Mouse (Mus musculus) c-Kit-positive CD71-negative TER-119-negative erythroid progenitor cells, embryonic 14.5 days (primary cell): ENCODE measurements at regions not wholly inside any gene's neighbourhood (a gene's known extent, or its start where the extent isn't known, plus 50 kb on each side); places are given as distances from the start of the nearest gene placed in this dataset.

Experiments used
- DNase-seq: peaks from one replicate; pipeline ENCODE4 v3.0.0-alpha.2; 2013; ENCODE audit warnings: low read depth

DNA sequence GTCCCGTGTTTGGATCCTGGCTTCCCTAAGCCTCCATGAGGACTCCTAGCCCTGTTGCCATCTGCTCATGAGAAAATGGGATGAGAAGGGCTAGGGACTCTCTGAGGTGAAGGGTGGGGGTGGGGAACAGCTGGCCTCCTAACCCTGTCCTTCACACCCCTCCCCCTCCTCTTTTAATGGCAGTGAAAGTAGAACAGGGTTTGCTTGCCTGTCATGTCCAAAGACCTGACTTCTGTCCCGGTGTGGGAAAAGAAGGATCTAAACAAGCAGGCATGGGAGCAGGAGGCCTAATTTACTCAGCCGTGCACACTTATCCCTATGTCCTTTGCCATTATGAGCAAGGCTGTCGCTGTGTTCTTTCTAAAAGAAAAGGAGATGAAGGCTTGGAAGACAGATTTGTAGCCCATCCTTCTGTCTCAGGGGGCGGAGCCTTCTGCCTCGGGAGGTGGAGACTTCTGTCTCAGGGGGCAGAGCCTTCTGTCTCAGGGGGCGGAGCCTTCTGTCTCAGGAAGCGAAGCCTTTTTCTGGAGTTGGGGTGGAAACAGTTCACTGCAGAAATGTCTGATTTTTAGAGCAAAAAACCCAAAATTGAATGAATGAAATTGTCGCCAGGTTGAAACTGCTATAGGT lies 66.4 kb downstream of the Cmpk2 start:
- no peak for DNase-seq

DNA sequence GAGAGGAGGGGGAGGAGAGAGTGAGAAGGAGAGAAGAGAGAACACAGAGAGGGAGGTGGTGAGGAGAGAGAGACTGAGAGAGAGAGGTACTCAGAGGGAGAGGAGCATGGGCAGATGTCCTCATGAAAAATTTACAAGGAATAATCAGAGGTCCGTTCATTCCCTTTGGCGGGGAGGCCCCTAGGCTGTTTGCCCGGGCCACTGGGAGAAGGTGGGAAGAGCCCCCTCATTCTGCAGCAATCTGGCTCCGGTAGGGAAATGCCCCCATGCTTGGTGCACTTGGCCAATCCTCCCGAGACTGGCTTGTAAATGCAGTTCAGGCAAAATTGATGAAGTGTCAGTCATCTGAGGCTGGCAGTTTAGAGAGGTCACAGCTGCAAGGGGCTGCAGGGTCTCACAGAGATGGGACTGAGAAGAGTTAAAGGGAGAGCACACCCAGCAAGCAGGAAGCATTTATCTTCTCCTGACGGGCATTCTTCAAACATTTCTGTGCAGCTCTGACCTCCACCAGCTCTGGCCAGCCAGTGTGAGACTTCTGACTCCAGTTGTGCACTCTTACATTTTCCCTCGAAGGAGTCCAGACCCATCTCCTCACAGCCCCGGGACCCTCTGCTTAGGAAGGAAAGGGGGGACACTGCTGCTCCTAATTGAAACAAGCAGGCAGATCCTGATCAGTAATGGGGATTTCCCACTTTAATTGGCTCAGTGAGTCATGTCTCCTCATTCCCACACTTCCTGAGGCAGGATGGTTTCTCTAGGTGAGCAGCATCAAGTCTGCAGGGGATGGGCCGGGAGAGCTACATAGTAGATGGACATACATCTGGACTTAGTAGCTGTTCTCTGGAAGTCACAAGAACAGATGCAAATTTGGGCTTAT lies 65.5 kb downstream of the Cmpk2 start:
- DNase-seq: no peak

DNA sequence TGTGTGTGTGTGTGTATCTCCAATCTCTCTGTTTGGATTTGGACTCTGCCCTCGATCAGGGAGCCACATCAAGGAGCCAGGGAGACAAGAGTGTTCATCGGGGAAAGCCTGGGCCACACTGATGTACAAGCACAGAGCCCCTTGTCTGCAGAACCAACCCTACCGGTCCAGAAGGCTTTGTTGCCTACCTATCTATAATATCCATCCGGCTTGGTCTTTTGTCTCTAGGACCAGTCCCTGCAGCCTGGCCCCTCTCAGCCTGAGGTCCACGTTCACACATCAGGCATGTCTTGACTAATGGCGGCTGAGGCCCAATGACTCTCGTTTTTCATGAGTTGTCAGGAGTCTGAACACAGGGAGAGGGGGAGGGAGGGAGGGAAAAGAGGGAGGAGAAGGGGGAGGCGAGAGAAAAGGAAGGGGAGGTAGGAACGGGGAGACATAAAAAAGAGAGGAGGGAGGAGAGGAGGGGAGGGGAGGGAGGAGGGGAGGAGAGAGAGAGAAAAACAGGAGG lies 64.7 kb downstream of the Cmpk2 start:
- DNase-seq: no peak

DNA sequence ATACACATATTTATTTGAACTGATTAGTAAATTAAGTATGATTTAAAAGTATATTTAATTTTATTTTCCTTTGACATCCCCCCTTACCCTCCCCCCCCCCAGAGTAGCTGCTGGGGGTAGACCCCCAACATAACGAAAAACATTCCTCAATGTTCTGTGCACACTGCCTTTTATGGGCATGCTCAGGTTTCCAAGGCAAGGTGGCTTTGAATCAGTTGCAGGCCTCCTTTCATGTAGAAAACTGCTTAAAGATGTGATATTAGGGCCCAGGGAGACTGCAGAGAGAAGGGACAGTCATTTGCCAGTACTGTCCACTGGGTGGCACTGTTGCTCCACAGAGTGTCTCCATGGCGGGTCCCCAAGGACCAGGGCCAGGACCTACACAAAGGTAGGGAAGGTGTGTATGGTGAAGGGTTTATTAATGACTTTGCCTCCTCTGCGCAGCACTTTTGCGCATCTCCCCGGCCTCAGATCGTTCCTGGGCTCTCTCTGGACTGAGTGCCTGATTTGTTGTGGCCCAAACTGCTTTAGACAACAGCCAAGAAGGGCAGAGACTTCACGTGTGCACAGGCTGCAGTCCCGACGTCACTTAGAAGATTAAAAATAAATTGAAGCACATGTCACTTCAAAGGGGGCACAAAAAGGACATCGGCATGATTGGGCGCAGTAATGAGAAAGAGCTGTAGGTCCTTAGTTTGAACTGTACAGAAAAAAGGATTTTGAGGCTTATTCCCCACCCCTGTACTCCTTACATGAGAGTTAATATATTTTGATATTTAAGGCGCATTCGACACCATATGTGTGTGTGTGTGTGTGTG lies 64.0 kb downstream of the Cmpk2 start:
- peak; percentile 33 for DNase-seq

DNA sequence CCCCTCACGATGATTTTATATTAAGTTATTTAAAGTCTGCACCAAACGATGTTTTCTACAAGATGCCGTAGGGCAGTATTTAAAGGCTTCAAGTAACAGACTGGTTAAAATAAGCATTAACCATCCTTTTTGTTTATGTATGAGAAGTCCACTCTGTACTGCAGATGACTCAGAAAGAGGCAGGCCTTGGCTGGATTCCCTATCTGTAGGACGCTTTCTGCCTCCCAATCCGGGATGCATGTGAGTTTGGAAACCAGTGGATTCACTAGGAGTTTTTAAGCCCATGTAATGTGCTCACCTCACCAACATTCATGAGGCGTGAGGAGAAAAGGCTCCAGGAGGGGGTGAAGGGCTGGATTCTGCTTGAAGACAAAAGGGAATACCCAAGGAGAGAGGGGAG lies 63.1 kb downstream of the Cmpk2 start:
- DNase-seq: no peak
